Comparison of ENCODE assay signal across 13 mouse cellular contexts in genomic region chr16:57196590-57196989, GRCm38 (mm10).
"Had no signal": no experiment of that assay in that cellular context is flagged by ENCODE, and none has a peak within 500 bp of the region (broad histone marks: within the 10 kb centered on the region; RNA-seq: fewer than 3 reads in every experiment).

No protein-coding gene starts in this region.

- H3K4me3 ChIP-seq: limb, embryonic 13.5 days; liver, embryonic 15.5 days; lung, embryonic 15.5 days; megakaryocyte, embryonic 14.5 days; midbrain, embryonic 15.5 days; neural tube, embryonic 12.5 days had no signal

- H3K27me3 ChIP-seq: limb, embryonic 13.5 days; liver, embryonic 15.5 days; lung, embryonic 15.5 days; megakaryocyte, embryonic 14.5 days; midbrain, embryonic 15.5 days; neural tube, embryonic 12.5 days had no signal

- H3K27ac ChIP-seq: limb, embryonic 13.5 days; liver, embryonic 15.5 days; lung, embryonic 15.5 days; midbrain, embryonic 15.5 days; neural tube, embryonic 12.5 days had no signal

- DNase-seq: kidney, adult 8-10 months; kidney, postnatal 25 days; left cerebral cortex, postnatal 4 days; right cerebral cortex, postnatal 14 days; thymus, postnatal 4 days had no signal

- ATAC-seq: intestine, postnatal 0 days; midbrain, embryonic 15.5 days had no signal

- H3K9me3 ChIP-seq: limb, embryonic 13.5 days; liver, embryonic 15.5 days; lung, embryonic 15.5 days; megakaryocyte, embryonic 14.5 days; midbrain, embryonic 15.5 days; neural tube, embryonic 12.5 days had no signal

- H3K4me2 ChIP-seq: limb, embryonic 13.5 days; liver, embryonic 15.5 days; lung, embryonic 15.5 days; midbrain, embryonic 11.5 days; midbrain, embryonic 15.5 days; neural tube, embryonic 12.5 days had no signal

- H3K9ac ChIP-seq: limb, embryonic 13.5 days; liver, embryonic 15.5 days; lung, embryonic 15.5 days; midbrain, embryonic 15.5 days; neural tube, embryonic 12.5 days had no signal

- H3K4me1 ChIP-seq: limb, embryonic 13.5 days; liver, embryonic 15.5 days; lung, embryonic 15.5 days; midbrain, embryonic 15.5 days; neural tube, embryonic 12.5 days had no signal
